Mouse (Mus musculus) thymus, adult 2 months (tissue): Measurements from ENCODE around the gene Pigh.

Experiments
- CTCF ChIP-seq: fragments of 200-500 bp; IDR thresholded peaks from 2 replicates; pipeline ENCODE4 v1.5.1; 2012; ENCODE audit warnings: mild to moderate bottlenecking, control low read depth, low read length, moderate library complexity, borderline replicate concordance; ENCODE audit not compliant: control insufficient read depth, poor library complexity, insufficient read depth; ENCODE audit errors: extremely low read depth
- POLR2A ChIP-seq: fragments of 200-500 bp; IDR thresholded peaks from 2 replicates; pipeline ENCODE4 v1.6.1; 2012; ENCODE audit warnings: mild to moderate bottlenecking, low read length, control low read depth, moderate library complexity; ENCODE audit not compliant: control insufficient read depth, poor library complexity, insufficient read depth; ENCODE audit errors: extremely low read depth

DNA sequence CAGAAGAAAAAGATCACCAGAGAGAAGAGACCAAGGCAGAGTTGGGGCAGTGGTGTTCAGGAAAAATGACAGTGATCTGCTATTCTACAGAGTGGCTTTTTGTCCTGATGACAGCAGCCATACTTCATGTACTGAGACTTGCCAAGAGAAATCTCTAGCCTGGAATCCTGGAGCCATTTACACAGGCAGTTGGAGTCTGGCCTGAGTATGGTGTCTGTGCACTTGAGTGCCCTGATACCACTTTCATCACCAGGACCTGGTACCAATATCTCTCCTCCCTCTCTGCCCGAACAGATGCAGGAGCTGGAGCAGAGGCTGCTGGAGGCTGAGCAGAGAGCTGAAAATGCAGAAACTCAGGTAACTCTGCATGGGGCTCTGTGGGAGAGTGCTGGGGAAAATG lies 40.6 kb downstream of the Pigh start:
- TF ChIP-seq CTCF (no peak), POLR2A (no peak)
